Mouse (Mus musculus) embryonic facial prominence, embryonic 15.5 days (tissue): Measurements from ENCODE around the gene Psmd9. TPM values are rescaled to one million over a fixed set of nuclear protein-coding genes. Genes with fewer than 3 reads are reported as not detected.

ENCODE experiments used
- ATAC-seq: fragments of 200-750 bp; cut with Nextera tagmentation; 2 replicates; pipeline ENCODE4 v1.8.0; 2017; ENCODE audit warnings: low read depth, moderate TSS enrichment; ENCODE audit not compliant: insufficient number of reproducible peaks, low FRiP score, low TSS enrichment
- H3K27ac ChIP-seq: fragments of 300-500 bp; sonication (generic); replicated peaks from 2 replicates; pipeline ENCODE4 v1.5.1; 2015; ENCODE audit warnings: mild to moderate bottlenecking, inconsistent platforms
- H3K27me3 ChIP-seq: fragments of 300-500 bp; sonication (generic); 2 replicates; pipeline ENCODE4 v1.6.1; 2015; ENCODE audit warnings: inconsistent platforms
- H3K36me3 ChIP-seq: fragments of 300-500 bp; sonication (generic); 2 replicates; pipeline ENCODE4 v1.6.1; 2015; ENCODE audit warnings: mild to moderate bottlenecking, inconsistent platforms
- H3K4me1 ChIP-seq: fragments of 300-500 bp; sonication (generic); 2 replicates; pipeline ENCODE4 v1.6.1; 2015; ENCODE audit warnings: inconsistent platforms
- H3K4me2 ChIP-seq: fragments of 300-500 bp; sonication (generic); replicated peaks from 2 replicates; pipeline ENCODE4 v1.6.1; 2015; ENCODE audit warnings: mild to moderate bottlenecking, inconsistent platforms
- H3K4me3 ChIP-seq: fragments of 300-500 bp; sonication (generic); replicated peaks from 2 replicates; pipeline ENCODE4 v1.5.1; 2015; ENCODE audit warnings: mild to moderate bottlenecking, inconsistent platforms
- H3K9ac ChIP-seq: fragments of 300-500 bp; sonication (generic); 2 replicates; pipeline ENCODE4 v1.6.1; 2015; ENCODE audit warnings: inconsistent platforms
- H3K9me3 ChIP-seq: fragments of 300-500 bp; sonication (generic); replicated peaks from 2 replicates; pipeline ENCODE4 v1.6.1; 2016; ENCODE audit warnings: inconsistent platforms
- WGBS: fragments of 180-500 bp; shearing (Covaris S2); methylation state at CpG from one replicate; pipeline ENCODE4 v1.1.7; 2015; 5-methylcytosine and 5-hydroxymethylcytosine counted together
- polyA plus RNA-seq: library from polyadenylated mRNA; unstranded; fragments of >200 nt; fragmentation: Nextera tagmentation; extraction: Ambion mirVana; gene quantifications from 2 replicates; pipeline ENCODE4 v1.2.1, GENCODE M21; 2015

Psmd9 gene
- polyA plus RNA-seq, 1 experiment from 2014 or later, result 95.4 TPM

GRCm38 (mm10) chr5:123144746-123145590 is 24.2 kb upstream of the Psmd9 start:
- H3K4me1 ChIP-seq, result peaks cover 47% of the 10 kb centered on the region
- H3K27me3 ChIP-seq, result no peaks in the 10 kb centered on the region
- peaks cover 30% of the 10 kb centered on the region for H3K36me3 ChIP-seq
- H3K27ac ChIP-seq, result no peak overlapping the region
- H3K4me3 ChIP-seq, result peak overlapping the region; percentile 85
- 29% methylated on average over 20 of the region's 20 CpGs for WGBS
- H3K4me2 ChIP-seq, result peak overlapping the region; percentile 97
- H3K9ac ChIP-seq, result peak overlapping the region; percentile 39; the same call in 1 of the 2 replicates
- no peaks in the 10 kb centered on the region for H3K9me3 ChIP-seq
- no peak for ATAC-seq

GRCm38 (mm10) chr5:123146357-123146756 is 22.9 kb upstream of the Psmd9 start:
- no peak overlapping the region for H3K4me3 ChIP-seq
- no peak for ATAC-seq
- no peak overlapping the region for H3K27ac ChIP-seq
- no peak overlapping the region for H3K9ac ChIP-seq
- no peaks in the 10 kb centered on the region for H3K27me3 ChIP-seq
- H3K36me3 ChIP-seq, result peaks cover 36% of the 10 kb centered on the region
- no peaks in the 10 kb centered on the region for H3K9me3 ChIP-seq
- H3K4me1 ChIP-seq, result peaks cover 61% of the 10 kb centered on the region
- WGBS, result 84% methylated on average over 11 of the region's 11 CpGs
- no peak overlapping the region for H3K4me2 ChIP-seq

GRCm38 (mm10) chr5:123147569-123147968 is 21.6 kb upstream of the Psmd9 start:
- Histone ChIP-seq H3K9me3 (no peaks in the 10 kb centered on the region), H3K9ac (no peak overlapping the region), H3K27ac (no peak overlapping the region), H3K36me3 (peaks cover 47% of the 10 kb centered on the region), H3K4me1 (peaks cover 68% of the 10 kb centered on the region), H3K4me2 (no peak overlapping the region), H3K4me3 (no peak overlapping the region), H3K27me3 (no peaks in the 10 kb centered on the region)
- 84% methylated on average over 17 of the region's 17 CpGs for WGBS
- ATAC-seq, result no peak

- Histone ChIP-seq H3K4me2 (no peak overlapping the region), H3K4me3 (no peak overlapping the region), H3K27ac (no peak overlapping the region), H3K27me3 (no peaks in the 10 kb centered on the region), H3K9me3 (no peaks in the 10 kb centered on the region), H3K4me1 (peaks cover 68% of the 10 kb centered on the region), H3K36me3 (peaks cover 53% of the 10 kb centered on the region), H3K9ac (no peak overlapping the region)
- 80% methylated on average over 25 of the region's 25 CpGs for WGBS
- ATAC-seq, result no peak
Observed at GRCm38 (mm10) chr5:123148073-123148722, 21.0 kb upstream of the Psmd9 start.

GRCm38 (mm10) chr5:123149451-123150400 is 19.5 kb upstream of the Psmd9 start:
- WGBS, result 7% methylated on average over 19 of the region's 19 CpGs
- H3K9me3 ChIP-seq, result no peaks in the 10 kb centered on the region
- H3K36me3 ChIP-seq, result peaks cover 66% of the 10 kb centered on the region
- peak overlapping the region; percentile 36 for H3K4me3 ChIP-seq
- peak; percentile 87 for ATAC-seq
- H3K9ac ChIP-seq, result no peak overlapping the region
- peak overlapping the region; percentile 56 for H3K4me2 ChIP-seq
- 0 out of 2 replicates have a peak overlapping the region, but pooled peaks have one; percentile 17 for H3K27ac ChIP-seq
- no peaks in the 10 kb centered on the region for H3K27me3 ChIP-seq
- peaks cover 58% of the 10 kb centered on the region for H3K4me1 ChIP-seq

GRCm38 (mm10) chr5:123150641-123151040 is 18.6 kb upstream of the Psmd9 start:
- Histone ChIP-seq H3K27me3 (no peaks in the 10 kb centered on the region), H3K4me2 (peak overlapping the region; percentile 56), H3K4me3 (peak overlapping the region; percentile 36), H3K9ac (no peak overlapping the region), H3K4me1 (peaks cover 49% of the 10 kb centered on the region), H3K27ac (no peak overlapping the region), H3K9me3 (no peaks in the 10 kb centered on the region), H3K36me3 (peaks cover 69% of the 10 kb centered on the region)
- 35% methylated on average over 7 of the region's 7 CpGs for WGBS
- no peak for ATAC-seq

- WGBS, result 30% methylated on average over 7 of the region's 7 CpGs
- Histone ChIP-seq H3K4me3 (peak overlapping the region; percentile 36), H3K4me1 (peaks cover 44% of the 10 kb centered on the region), H3K9ac (no peak overlapping the region), H3K27me3 (no peaks in the 10 kb centered on the region), H3K36me3 (peaks cover 69% of the 10 kb centered on the region), H3K27ac (no peak overlapping the region), H3K9me3 (no peaks in the 10 kb centered on the region), H3K4me2 (peak overlapping the region; percentile 56)
- ATAC-seq, result no peak
Observed at GRCm38 (mm10) chr5:123151077-123151476, 18.1 kb upstream of the Psmd9 start.

GRCm38 (mm10) chr5:123151707-123152362 is 17.4 kb upstream of the Psmd9 start:
- Histone ChIP-seq H3K27me3 (no peaks in the 10 kb centered on the region), H3K27ac (no peak overlapping the region), H3K36me3 (peaks cover 67% of the 10 kb centered on the region), H3K9ac (no peak overlapping the region), H3K4me3 (no peak overlapping the region), H3K4me2 (no peak overlapping the region), H3K9me3 (no peaks in the 10 kb centered on the region), H3K4me1 (peaks cover 41% of the 10 kb centered on the region)
- no peak for ATAC-seq
- 90% methylated on average over 19 of the region's 19 CpGs for WGBS

GRCm38 (mm10) chr5:123152901-123153300 is 16.3 kb upstream of the Psmd9 start:
- no peak overlapping the region for H3K27ac ChIP-seq
- ATAC-seq, result no peak
- H3K27me3 ChIP-seq, result no peaks in the 10 kb centered on the region
- 71% methylated on average over 1 of the region's 1 CpGs for WGBS
- H3K36me3 ChIP-seq, result peaks cover 67% of the 10 kb centered on the region
- H3K4me2 ChIP-seq, result no peak overlapping the region
- no peaks in the 10 kb centered on the region for H3K9me3 ChIP-seq
- H3K4me1 ChIP-seq, result peaks cover 41% of the 10 kb centered on the region
- H3K9ac ChIP-seq, result no peak overlapping the region
- H3K4me3 ChIP-seq, result no peak overlapping the region

- no peak overlapping the region for H3K9ac ChIP-seq
- peaks cover 79% of the 10 kb centered on the region for H3K36me3 ChIP-seq
- peaks cover 16% of the 10 kb centered on the region for H3K4me1 ChIP-seq
- no peak for ATAC-seq
- H3K27me3 ChIP-seq, result no peaks in the 10 kb centered on the region
- no peaks in the 10 kb centered on the region for H3K9me3 ChIP-seq
- 36% methylated on average over 7 of the region's 7 CpGs for WGBS
- H3K27ac ChIP-seq, result no peak overlapping the region
- H3K4me2 ChIP-seq, result no peak overlapping the region
- H3K4me3 ChIP-seq, result no peak overlapping the region
Observed at GRCm38 (mm10) chr5:123155425-123155824, 13.8 kb upstream of the Psmd9 start.
